Mouse (Mus musculus): ENCODE data around the gene Gm17359. TPM values are rescaled to one million over a fixed set of nuclear protein-coding genes. Genes with fewer than 3 reads are reported as not detected.

Gm17359 gene
- polyA plus RNA-seq, 1 experiment from 2014 or later: not detected

- Histone ChIP-seq H3K36me3 (ENCODE audit: control insufficient read depth, insufficient read depth, low read length) (no peaks in the 10 kb centered on the region), H3K4me3 (ENCODE audit: low read length) (no peak overlapping the region), H3K4me1 (ENCODE audit: control insufficient read depth, insufficient read depth, low read depth, low read length) (no peaks in the 10 kb centered on the region), H3K4me2 (ENCODE audit: low read length) (no peak overlapping the region), H3K9me3 (ENCODE audit: control insufficient read depth, low read length) (no peaks in the 10 kb centered on the region), H3K9ac (ENCODE audit: low read depth, low read length) (no peak overlapping the region), H3K27ac (ENCODE audit: low read depth, low read length) (no peak overlapping the region), H3K27me3 (replicated peaks; ENCODE audit: control insufficient read depth, insufficient read depth, low read length) (no peaks in the 10 kb centered on the region)
- WGBS: 68% methylated on average over 3 of the region's 3 CpGs
- no peak for ATAC-seq
Observed at GRCm38 (mm10) chr3:79340737-79341136, 4.3 kb downstream of the Gm17359 start.

GRCm38 (mm10) chr3:79342961-79343735 is 6.7 kb downstream of the Gm17359 start:
- 87% methylated on average over 17 of the region's 17 CpGs for WGBS
- Histone ChIP-seq H3K4me3 (ENCODE audit: low read length) (no peak overlapping the region), H3K27me3 (replicated peaks; ENCODE audit: control insufficient read depth, insufficient read depth, low read length) (no peaks in the 10 kb centered on the region), H3K9ac (ENCODE audit: low read depth, low read length) (no peak overlapping the region), H3K4me1 (ENCODE audit: control insufficient read depth, insufficient read depth, low read depth, low read length) (no peaks in the 10 kb centered on the region), H3K4me2 (ENCODE audit: low read length) (no peak overlapping the region), H3K27ac (ENCODE audit: low read depth, low read length) (no peak overlapping the region), H3K9me3 (ENCODE audit: control insufficient read depth, low read length) (no peaks in the 10 kb centered on the region), H3K36me3 (ENCODE audit: control insufficient read depth, insufficient read depth, low read length) (no peaks in the 10 kb centered on the region)
- ATAC-seq: no peak

- Histone ChIP-seq H3K4me1 (ENCODE audit: control insufficient read depth, insufficient read depth, low read depth, low read length) (no peaks in the 10 kb centered on the region), H3K4me2 (ENCODE audit: low read length) (no peak overlapping the region), H3K27ac (ENCODE audit: low read depth, low read length) (no peak overlapping the region), H3K9me3 (ENCODE audit: control insufficient read depth, low read length) (no peaks in the 10 kb centered on the region), H3K36me3 (ENCODE audit: control insufficient read depth, insufficient read depth, low read length) (no peaks in the 10 kb centered on the region), H3K9ac (ENCODE audit: low read depth, low read length) (no peak overlapping the region), H3K27me3 (replicated peaks; ENCODE audit: control insufficient read depth, insufficient read depth, low read length) (no peaks in the 10 kb centered on the region), H3K4me3 (ENCODE audit: low read length) (no peak overlapping the region)
- 88% methylated on average over 1 of the region's 1 CpGs for WGBS
- ATAC-seq: no peak
Observed at GRCm38 (mm10) chr3:79349311-79349710, 12.8 kb downstream of the Gm17359 start.

GRCm38 (mm10) chr3:79358721-79359120 is 22.3 kb downstream of the Gm17359 start:
- no peaks in the 10 kb centered on the region for H3K27me3 ChIP-seq (replicated peaks; ENCODE audit: control insufficient read depth, insufficient read depth, low read length)
- 58% methylated on average over 4 of the region's 4 CpGs for WGBS
- H3K4me1 ChIP-seq (ENCODE audit: control insufficient read depth, insufficient read depth, low read depth, low read length): no peaks in the 10 kb centered on the region
- no peak for ATAC-seq
- no peak overlapping the region for H3K4me2 ChIP-seq (ENCODE audit: low read length)
- no peaks in the 10 kb centered on the region for H3K36me3 ChIP-seq (ENCODE audit: control insufficient read depth, insufficient read depth, low read length)
- no peak overlapping the region for H3K27ac ChIP-seq (ENCODE audit: low read depth, low read length)
- no peaks in the 10 kb centered on the region for H3K9me3 ChIP-seq (ENCODE audit: control insufficient read depth, low read length)
- no peak overlapping the region for H3K9ac ChIP-seq (ENCODE audit: low read depth, low read length)
- H3K4me3 ChIP-seq (ENCODE audit: low read length): no peak overlapping the region

- H3K4me1 ChIP-seq (ENCODE audit: control insufficient read depth, insufficient read depth, low read depth, low read length): no peaks in the 10 kb centered on the region
- no peak overlapping the region for H3K27ac ChIP-seq (ENCODE audit: low read depth, low read length)
- 74% methylated on average over 15 of the region's 15 CpGs for WGBS
- 0 out of 2 replicates have a peak, but pooled peaks have one; percentile 40 for ATAC-seq
- no peaks in the 10 kb centered on the region for H3K9me3 ChIP-seq (ENCODE audit: control insufficient read depth, low read length)
- no peak overlapping the region for H3K4me2 ChIP-seq (ENCODE audit: low read length)
- H3K36me3 ChIP-seq (ENCODE audit: control insufficient read depth, insufficient read depth, low read length): no peaks in the 10 kb centered on the region
- no peak overlapping the region for H3K9ac ChIP-seq (ENCODE audit: low read depth, low read length)
- no peaks in the 10 kb centered on the region for H3K27me3 ChIP-seq (replicated peaks; ENCODE audit: control insufficient read depth, insufficient read depth, low read length)
- no peak overlapping the region for H3K4me3 ChIP-seq (ENCODE audit: low read length)
Observed at GRCm38 (mm10) chr3:79360317-79361101, 24.0 kb downstream of the Gm17359 start.

GRCm38 (mm10) chr3:79366098-79366497 is 29.6 kb downstream of the Gm17359 start:
- Histone ChIP-seq H3K36me3 (ENCODE audit: control insufficient read depth, insufficient read depth, low read length) (no peaks in the 10 kb centered on the region), H3K9ac (ENCODE audit: low read depth, low read length) (no peak overlapping the region), H3K4me3 (ENCODE audit: low read length) (no peak overlapping the region), H3K9me3 (ENCODE audit: control insufficient read depth, low read length) (no peaks in the 10 kb centered on the region), H3K4me1 (ENCODE audit: control insufficient read depth, insufficient read depth, low read depth, low read length) (no peaks in the 10 kb centered on the region), H3K27me3 (replicated peaks; ENCODE audit: control insufficient read depth, insufficient read depth, low read length) (no peaks in the 10 kb centered on the region), H3K27ac (ENCODE audit: low read depth, low read length) (no peak overlapping the region), H3K4me2 (ENCODE audit: low read length) (no peak overlapping the region)
- 70% methylated on average over 8 of the region's 8 CpGs for WGBS
- no peak for ATAC-seq

- no peaks in the 10 kb centered on the region for H3K9me3 ChIP-seq (ENCODE audit: control insufficient read depth, low read length)
- H3K4me1 ChIP-seq (ENCODE audit: control insufficient read depth, insufficient read depth, low read depth, low read length): no peaks in the 10 kb centered on the region
- no peaks in the 10 kb centered on the region for H3K27me3 ChIP-seq (replicated peaks; ENCODE audit: control insufficient read depth, insufficient read depth, low read length)
- 83% methylated on average over 6 of the region's 6 CpGs for whole genome bisulfite sequencing
- H3K36me3 ChIP-seq (ENCODE audit: control insufficient read depth, insufficient read depth, low read length): no peaks in the 10 kb centered on the region
- H3K9ac ChIP-seq (ENCODE audit: low read depth, low read length): no peak overlapping the region
- H3K4me3 ChIP-seq (ENCODE audit: low read length): no peak overlapping the region
- no peak for ATAC-seq
- no peak overlapping the region for H3K27ac ChIP-seq (ENCODE audit: low read depth, low read length)
- no peak overlapping the region for H3K4me2 ChIP-seq (ENCODE audit: low read length)
Observed at GRCm38 (mm10) chr3:79368306-79368705, 31.8 kb downstream of the Gm17359 start.

GRCm38 (mm10) chr3:79370385-79370929 is 34.0 kb downstream of the Gm17359 start:
- Histone ChIP-seq H3K4me2 (ENCODE audit: low read length) (no peak overlapping the region), H3K9ac (ENCODE audit: low read depth, low read length) (no peak overlapping the region), H3K27ac (ENCODE audit: low read depth, low read length) (no peak overlapping the region), H3K4me3 (ENCODE audit: low read length) (no peak overlapping the region), H3K27me3 (replicated peaks; ENCODE audit: control insufficient read depth, insufficient read depth, low read length) (no peaks in the 10 kb centered on the region), H3K36me3 (ENCODE audit: control insufficient read depth, insufficient read depth, low read length) (no peaks in the 10 kb centered on the region), H3K9me3 (ENCODE audit: control insufficient read depth, low read length) (no peaks in the 10 kb centered on the region), H3K4me1 (ENCODE audit: control insufficient read depth, insufficient read depth, low read depth, low read length) (no peaks in the 10 kb centered on the region)
- WGBS: 61% methylated on average over 4 of the region's 4 CpGs
- no peak for ATAC-seq

- no peaks in the 10 kb centered on the region for H3K4me1 ChIP-seq (ENCODE audit: control insufficient read depth, insufficient read depth, low read depth, low read length)
- no peak overlapping the region for H3K9ac ChIP-seq (ENCODE audit: low read depth, low read length)
- no peaks in the 10 kb centered on the region for H3K36me3 ChIP-seq (ENCODE audit: control insufficient read depth, insufficient read depth, low read length)
- no peak overlapping the region for H3K27ac ChIP-seq (ENCODE audit: low read depth, low read length)
- H3K4me3 ChIP-seq (ENCODE audit: low read length): no peak overlapping the region
- no peaks in the 10 kb centered on the region for H3K27me3 ChIP-seq (replicated peaks; ENCODE audit: control insufficient read depth, insufficient read depth, low read length)
- H3K9me3 ChIP-seq (ENCODE audit: control insufficient read depth, low read length): no peaks in the 10 kb centered on the region
- 81% methylated on average over 7 of the region's 7 CpGs for WGBS
- no peak for ATAC-seq
- no peak overlapping the region for H3K4me2 ChIP-seq (ENCODE audit: low read length)
Observed at GRCm38 (mm10) chr3:79371506-79372195, 35.2 kb downstream of the Gm17359 start.
